17 mouse cellular contexts compared by ENCODE assay signal in the genomic region with DNA sequence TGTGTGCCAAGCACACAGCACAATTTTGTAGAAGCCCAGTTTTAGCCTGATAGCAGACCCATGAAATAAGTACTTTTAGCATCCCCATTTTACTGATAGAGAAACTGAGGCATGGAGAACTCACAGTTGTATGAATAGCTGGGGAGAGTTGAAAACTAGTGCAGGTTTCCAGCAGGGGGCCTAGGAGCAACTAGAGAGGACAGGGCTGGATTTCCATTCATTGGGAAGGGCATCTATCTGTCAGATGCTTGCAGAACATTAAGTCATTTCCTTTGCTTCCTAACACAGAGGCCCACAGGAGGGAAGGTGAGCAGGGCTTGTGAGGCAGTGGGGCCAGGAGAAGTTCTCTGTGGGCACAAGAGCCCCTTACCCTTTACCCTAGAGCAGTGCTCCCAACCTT. TPM values are rescaled to one million over a fixed set of nuclear protein-coding genes. Genes with fewer than 3 reads are reported as not detected.
A peak's percentile ranks its signal among the peaks of the same experiment; 100 is the strongest.
DNase-seq lines count a peak whose midpoint lies in the region; ATAC-seq and TF ChIP-seq lines count a peak whose summit lies in the region.
"Had no signal": no experiment of that assay in that cellular context is flagged by ENCODE, and none has a peak within 500 bp of the region (broad histone marks: within the 10 kb centered on the region; RNA-seq: fewer than 3 reads in every experiment).

No protein-coding gene starts in this region.

- H3K4me3 ChIP-seq in kidney, adult 2 months (ENCODE audit: insufficient read depth, low read depth, low read length) = no peak overlapping the region
- no peak overlapping the region for H3K4me3 ChIP-seq in liver, postnatal 0 days (ENCODE audit: low read depth, low read length)
- H3K4me3 ChIP-seq in liver, embryonic 11.5 days (ENCODE audit: low read depth, low read length) = no peak overlapping the region
- H3K4me3 ChIP-seq in CH12.LX (replicated peaks in 1 of 3; ENCODE audit: low read depth in 2 of 3, low read length in 2 of 3, poor library complexity in 1 of 3) = no peak overlapping the region
- H3K4me3 ChIP-seq: limb, embryonic 12.5 days; liver, embryonic 15.5 days; midbrain, embryonic 15.5 days; stomach, embryonic 15.5 days had no signal

- H3K36me3 ChIP-seq in kidney, adult 2 months (ENCODE audit: control insufficient read depth, insufficient read depth, low read length) = no peaks in the 10 kb centered on the region
- no peaks in the 10 kb centered on the region for H3K36me3 ChIP-seq in liver, postnatal 0 days (replicated peaks; ENCODE audit: insufficient read depth, low read length)
- no peaks in the 10 kb centered on the region for H3K36me3 ChIP-seq in liver, embryonic 11.5 days (ENCODE audit: control insufficient read depth, insufficient read depth, low read length)
- H3K36me3 ChIP-seq in CH12.LX (replicated peaks in 1 of 2; ENCODE audit: control insufficient read depth in 1 of 2, insufficient read depth in 1 of 2, low read length in 1 of 2) = no peaks in the 10 kb centered on the region
- H3K36me3 ChIP-seq: limb, embryonic 12.5 days; liver, embryonic 15.5 days; midbrain, embryonic 15.5 days; stomach, embryonic 15.5 days had no signal

- H3K9me3 ChIP-seq in liver, postnatal 0 days (ENCODE audit: low read length) = no peaks in the 10 kb centered on the region
- H3K9me3 ChIP-seq in liver, embryonic 11.5 days (ENCODE audit: control insufficient read depth, low read length) = no peaks in the 10 kb centered on the region
- H3K9me3 ChIP-seq in CH12.LX (replicated peaks; ENCODE audit: low read length) = no peaks in the 10 kb centered on the region
- H3K9me3 ChIP-seq: limb, embryonic 12.5 days; liver, embryonic 15.5 days; midbrain, embryonic 15.5 days; stomach, embryonic 15.5 days had no signal

- no peak overlapping the region for H3K27ac ChIP-seq in kidney, adult 2 months (ENCODE audit: insufficient read depth, low read depth, low read length)
- no peak overlapping the region for H3K27ac ChIP-seq in liver, postnatal 0 days (ENCODE audit: low read depth)
- no peak overlapping the region for H3K27ac ChIP-seq in liver, embryonic 11.5 days (ENCODE audit: low read depth, low read length)
- no peak overlapping the region for H3K27ac ChIP-seq in CH12.LX (ENCODE audit: insufficient read depth, low read depth)
- H3K27ac ChIP-seq: limb, embryonic 12.5 days; liver, embryonic 15.5 days; midbrain, embryonic 15.5 days; stomach, embryonic 15.5 days had no signal

- no peak for ATAC-seq in liver, postnatal 0 days
- ATAC-seq in liver, embryonic 11.5 days (replicated peaks; ENCODE audit: low FRiP score) = no peak
- ATAC-seq: inflammation-experienced regulatory T-cells, adult 6 months; midbrain, embryonic 15.5 days had no signal

- H3K4me1 ChIP-seq in kidney, adult 2 months (ENCODE audit: control insufficient read depth, insufficient read depth, low read length) = no peaks in the 10 kb centered on the region
- no peaks in the 10 kb centered on the region for H3K4me1 ChIP-seq in liver, postnatal 0 days (ENCODE audit: insufficient read depth)
- peaks cover 5% of the 10 kb centered on the region; the same call in 1 of the 2 replicates for H3K4me1 ChIP-seq in liver, embryonic 11.5 days (replicated peaks; ENCODE audit: control insufficient read depth, insufficient read depth, low read length)
- peaks cover 0 to 15% of the 10 kb centered on the region in 2 experiments; a peak in 2 of 4 replicates for H3K4me1 ChIP-seq in CH12.LX (ENCODE audit: control insufficient read depth in 1 of 2, insufficient read depth in 2 of 2)
- H3K4me1 ChIP-seq: limb, embryonic 12.5 days; liver, embryonic 15.5 days; midbrain, embryonic 15.5 days; stomach, embryonic 15.5 days had no signal

- TF ChIP-seq EP300 in liver, postnatal 0 days (IDR thresholded peaks at IDR 0.05; ENCODE audit: low read depth) = no peak
- TF ChIP-seq EP300 in CH12.LX (IDR thresholded peaks at IDR 0.05; ENCODE audit: low read length) = no peak

- H3K27me3 ChIP-seq in kidney, adult 2 months (replicated peaks; ENCODE audit: control insufficient read depth, insufficient read depth, low read length) = no peaks in the 10 kb centered on the region
- H3K27me3 ChIP-seq in liver, postnatal 0 days (ENCODE audit: insufficient read depth, low read length) = no peaks in the 10 kb centered on the region
- no peaks in the 10 kb centered on the region for H3K27me3 ChIP-seq in liver, embryonic 11.5 days (replicated peaks; ENCODE audit: control insufficient read depth, insufficient read depth, low read length)
- no peaks in the 10 kb centered on the region for H3K27me3 ChIP-seq in CH12.LX (replicated peaks)
- H3K27me3 ChIP-seq: limb, embryonic 12.5 days; liver, embryonic 15.5 days; midbrain, embryonic 15.5 days; stomach, embryonic 15.5 days had no signal

- H3K9ac ChIP-seq in liver, postnatal 0 days (replicated peaks) = no peak overlapping the region
- no peak overlapping the region for H3K9ac ChIP-seq in liver, embryonic 11.5 days (ENCODE audit: low read depth, low read length)
- no peak overlapping the region for H3K9ac ChIP-seq in CH12.LX (ENCODE audit: insufficient read depth, low read depth)
- H3K9ac ChIP-seq: limb, embryonic 12.5 days; liver, embryonic 15.5 days; midbrain, embryonic 15.5 days; stomach, embryonic 15.5 days had no signal

- no peak for TF ChIP-seq POLR2A in kidney, adult 2 months (IDR thresholded peaks at IDR 0.05; ENCODE audit: low read depth, low read length)
- TF ChIP-seq POLR2A in CH12.LX (IDR thresholded peaks at IDR 0.05; ENCODE audit: low read depth, low read length) = no peak

- no peak overlapping the region for H3K4me2 ChIP-seq in liver, postnatal 0 days (ENCODE audit: low read depth, low read length)
- H3K4me2 ChIP-seq in liver, embryonic 11.5 days = no peak overlapping the region
- no peak overlapping the region for H3K4me2 ChIP-seq in CH12.LX (ENCODE audit: insufficient read depth, low read depth, poor library complexity, severe bottlenecking)
- H3K4me2 ChIP-seq: limb, embryonic 12.5 days; liver, embryonic 15.5 days; midbrain, embryonic 15.5 days; stomach, embryonic 15.5 days had no signal

- peak; percentile 19 for DNase-seq in kidney, adult 2 months
- DNase-seq in kidney, adult 18-20 months = no peak
- no peak for DNase-seq in liver, postnatal 0 days
- no peak for DNase-seq in liver, embryonic 11.5 days (ENCODE audit: low spot score)
- no peak for DNase-seq in CH12.LX (ENCODE audit: extremely low read depth)
- DNase-seq in induced T-regulatory cell, adult 2 months (ENCODE audit: low read depth) = peak; percentile 9
- no peak for DNase-seq in cerebellum, postnatal 25 days
- DNase-seq in c-Kit-positive CD71-positive TER-119-positive erythroid progenitor cells, embryonic 14.5 days (ENCODE audit: low spot score) = no peak
- DNase-seq: cerebellum, adult 2 months; heart, adult 11 months; kidney, postnatal 14 days; right cerebral cortex, postnatal 25 days had no signal

- peak; percentile 43 for TF ChIP-seq CTCF in kidney, adult 2 months (conservative IDR thresholded peaks at IDR 0.05; ENCODE audit: insufficient read depth, insufficient read length, low read depth, low read length)
- TF ChIP-seq CTCF in liver, postnatal 0 days (IDR thresholded peaks at IDR 0.05; ENCODE audit: low read depth) = peak; percentile 41
- peak in 1 of 2 experiments; percentile 31; a peak in 2 of 4 replicates for TF ChIP-seq CTCF in CH12.LX (conservative IDR thresholded peaks at IDR 0.05 in 1 of 2, IDR thresholded peaks at IDR 0.05 in 1 of 2; ENCODE audit: low read depth in 2 of 2, low read length in 2 of 2)

- dilution Hi-C loops in CH12.LX (cut with MboI; ENCODE audit: extremely low pct_ligation_motif_present, extremely low pct_unique_long_range_greater_than_20kb, low sequenced_read_pairs) = no loop called here

- in situ Hi-C loops in CH12.LX (cut with MboI; ENCODE audit: low pct_ligation_motif_present, low pct_unique_long_range_greater_than_20kb, low sequenced_read_pairs) = no loop called here

- TF ChIP-seq RAD21 in CH12.LX (IDR thresholded peaks at IDR 0.05; ENCODE audit: low read depth, low read length) = peak; percentile 15

- no peaks in the 10 kb centered on the region for H3K79me2 ChIP-seq in CH12.LX (replicated peaks; ENCODE audit: control insufficient read depth, extremely low read depth, insufficient read depth, poor library complexity, severe bottlenecking)

TF ChIP-seq in CH12.LX, 34 proteins besides CTCF, POLR2A, EP300 and RAD21:
- TF ChIP-seq CHD1 (IDR thresholded peaks at IDR 0.05; ENCODE audit: low read depth, low read length) = no peak
- no peak for TF ChIP-seq UBTF (IDR thresholded peaks at IDR 0.05; ENCODE audit: low read depth, low read length)
- no peak for TF ChIP-seq POLR2AphosphoS2 (IDR thresholded peaks at IDR 0.05; ENCODE audit: low read depth, low read length)
- TF ChIP-seq NRF1 (IDR thresholded peaks at IDR 0.05; ENCODE audit: low read depth, low read length) = no peak
- no peak for TF ChIP-seq E2F4 (IDR thresholded peaks at IDR 0.05; ENCODE audit: insufficient replicate concordance, low read depth, low read length)
- TF ChIP-seq MAFK (IDR thresholded peaks at IDR 0.05; ENCODE audit: insufficient replicate concordance, low read length) = no peak
- TF ChIP-seq SMC3 (IDR thresholded peaks at IDR 0.05; ENCODE audit: low read depth, low read length) = peak; percentile 28; the same call in 1 of the 2 replicates
- TF ChIP-seq ETS1 (conservative IDR thresholded peaks at IDR 0.05; ENCODE audit: low read depth, low read length) = no peak

RNA-seq across cellular contexts. Expression of a gene that starts 27.8 kb away (rescaled TPM):
- polyA plus RNA-seq in kidney, adult 2 months (2012; rRNA removed) = 11.6 and 15.4 TPM in 2 replicates
- polyA plus RNA-seq in liver, postnatal 0 days (2015; fragmentation: Nextera tagmentation; extraction: Ambion mirVana) = 8.3 and 10.0 TPM in 2 replicates
- polyA plus RNA-seq in liver, embryonic 11.5 days (2014; fragmentation: Nextera tagmentation; extraction: Ambion mirVana) = 10.2 and 12.9 TPM in 2 replicates
- total RNA-seq in CH12.LX (2012; rRNA removed) (6.5 and 8.4 TPM in 2 replicates), CH12.LX (2014; rRNA removed) (2.4 and 3.3 TPM in 2 replicates)
- polyA plus RNA-seq in CH12.LX (2012; ENCODE audit: insufficient read length, low read depth) = 9.0 and 10.0 TPM in 2 replicates

Comparison
In these comparisons a context has a peak if more than half of its experiments do, and no peak if none do; other contexts are left out.
1. DNase-seq: peak in kidney, adult 2 months (single experiment) and induced T-regulatory cell, adult 2 months (single experiment); none in kidney, adult 18-20 months (single experiment), liver, postnatal 0 days (single experiment), liver, embryonic 11.5 days (single experiment), CH12.LX (single experiment), cerebellum, postnatal 25 days (0 of 2) and c-Kit-positive CD71-positive TER-119-positive erythroid progenitor cells, embryonic 14.5 days (single experiment).